Mouse (Mus musculus): ENCODE results near the gene Atp10b. TPM values are rescaled to one million over a fixed set of nuclear protein-coding genes. Genes with fewer than 3 reads are reported as not detected.

Atp10b gene
- polyA plus RNA-seq, 1 experiment from 2014 or later: 0.28 TPM

- DNase-seq (ENCODE audit: low spot score) (no peak), ATAC-seq (no peak)
- H3K9ac ChIP-seq (ENCODE audit: low read length): no peak overlapping the region
- 91% methylated on average over 1 of the region's 1 CpGs for WGBS
- no peaks in the 10 kb centered on the region for H3K36me3 ChIP-seq (ENCODE audit: control insufficient read depth, insufficient read depth, low read length)
- no peaks in the 10 kb centered on the region for H3K27me3 ChIP-seq (replicated peaks; ENCODE audit: control insufficient read depth, insufficient read depth, low read length)
- no peaks in the 10 kb centered on the region for H3K9me3 ChIP-seq (replicated peaks; ENCODE audit: control insufficient read depth, low read length)
- H3K4me1 ChIP-seq (ENCODE audit: control insufficient read depth, insufficient read depth, low read length): no peaks in the 10 kb centered on the region
- H3K4me2 ChIP-seq (ENCODE audit: low read length): no peak overlapping the region
- H3K27ac ChIP-seq (ENCODE audit: low read depth, low read length): no peak overlapping the region
- no peak overlapping the region for H3K4me3 ChIP-seq (ENCODE audit: low read depth, low read length)
Measured at GRCm38 (mm10) chr11:43148341-43148740, 1.3 kb upstream of the Atp10b start.

- no peak overlapping the region for H3K4me2 ChIP-seq (ENCODE audit: low read length)
- ATAC-seq (no peak), DNase-seq (ENCODE audit: low spot score) (no peak)
- H3K27ac ChIP-seq (ENCODE audit: low read depth, low read length): no peak overlapping the region
- no peaks in the 10 kb centered on the region for H3K9me3 ChIP-seq (replicated peaks; ENCODE audit: control insufficient read depth, low read length)
- no peaks in the 10 kb centered on the region for H3K27me3 ChIP-seq (replicated peaks; ENCODE audit: control insufficient read depth, insufficient read depth, low read length)
- no peaks in the 10 kb centered on the region for H3K4me1 ChIP-seq (ENCODE audit: control insufficient read depth, insufficient read depth, low read length)
- WGBS: 100% methylated on average over 1 of the region's 1 CpGs
- H3K4me3 ChIP-seq (ENCODE audit: low read depth, low read length): no peak overlapping the region
- no peak overlapping the region for H3K9ac ChIP-seq (ENCODE audit: low read length)
- H3K36me3 ChIP-seq (ENCODE audit: control insufficient read depth, insufficient read depth, low read length): no peaks in the 10 kb centered on the region
Measured at GRCm38 (mm10) chr11:43155004-43155403, 5.3 kb downstream of the Atp10b start.

GRCm38 (mm10) chr11:43155417-43155816 lies 5.7 kb downstream of the Atp10b start:
- H3K4me1 ChIP-seq (ENCODE audit: control insufficient read depth, insufficient read depth, low read length): no peaks in the 10 kb centered on the region
- no peak overlapping the region for H3K4me3 ChIP-seq (ENCODE audit: low read depth, low read length)
- ATAC-seq (no peak), DNase-seq (ENCODE audit: low spot score) (no peak)
- H3K27me3 ChIP-seq (replicated peaks; ENCODE audit: control insufficient read depth, insufficient read depth, low read length): no peaks in the 10 kb centered on the region
- WGBS: 84% methylated on average over 2 of the region's 2 CpGs
- H3K4me2 ChIP-seq (ENCODE audit: low read length): no peak overlapping the region
- H3K27ac ChIP-seq (ENCODE audit: low read depth, low read length): no peak overlapping the region
- no peak overlapping the region for H3K9ac ChIP-seq (ENCODE audit: low read length)
- H3K9me3 ChIP-seq (replicated peaks; ENCODE audit: control insufficient read depth, low read length): no peaks in the 10 kb centered on the region
- H3K36me3 ChIP-seq (ENCODE audit: control insufficient read depth, insufficient read depth, low read length): no peaks in the 10 kb centered on the region

- Histone ChIP-seq H3K9me3 (replicated peaks; ENCODE audit: control insufficient read depth, low read length) (no peaks in the 10 kb centered on the region), H3K4me1 (ENCODE audit: control insufficient read depth, insufficient read depth, low read length) (no peaks in the 10 kb centered on the region), H3K4me3 (ENCODE audit: low read depth, low read length) (no peak overlapping the region), H3K27ac (ENCODE audit: low read depth, low read length) (no peak overlapping the region), H3K4me2 (ENCODE audit: low read length) (no peak overlapping the region), H3K27me3 (replicated peaks; ENCODE audit: control insufficient read depth, insufficient read depth, low read length) (no peaks in the 10 kb centered on the region), H3K36me3 (ENCODE audit: control insufficient read depth, insufficient read depth, low read length) (no peaks in the 10 kb centered on the region), H3K9ac (ENCODE audit: low read length) (no peak overlapping the region)
- 30% methylated on average over 1 of the region's 1 CpGs for WGBS
- DNase-seq (ENCODE audit: low spot score): no peak
- no peak for ATAC-seq
Measured at GRCm38 (mm10) chr11:43158814-43159213, 9.1 kb downstream of the Atp10b start.

GRCm38 (mm10) chr11:43160188-43160942 lies 10.7 kb downstream of the Atp10b start:
- no peak overlapping the region for H3K4me2 ChIP-seq (ENCODE audit: low read length)
- H3K9me3 ChIP-seq (replicated peaks; ENCODE audit: control insufficient read depth, low read length): no peaks in the 10 kb centered on the region
- H3K27ac ChIP-seq (ENCODE audit: low read depth, low read length): no peak overlapping the region
- 83% methylated on average over 9 of the region's 9 CpGs for WGBS
- no peaks in the 10 kb centered on the region for H3K36me3 ChIP-seq (ENCODE audit: control insufficient read depth, insufficient read depth, low read length)
- ATAC-seq: no peak
- no peaks in the 10 kb centered on the region for H3K27me3 ChIP-seq (replicated peaks; ENCODE audit: control insufficient read depth, insufficient read depth, low read length)
- DNase-seq (ENCODE audit: low spot score): no peak
- no peaks in the 10 kb centered on the region for H3K4me1 ChIP-seq (ENCODE audit: control insufficient read depth, insufficient read depth, low read length)
- H3K4me3 ChIP-seq (ENCODE audit: low read depth, low read length): no peak overlapping the region
- H3K9ac ChIP-seq (ENCODE audit: low read length): no peak overlapping the region

GRCm38 (mm10) chr11:43170601-43171000 lies 20.9 kb downstream of the Atp10b start:
- no peak overlapping the region for H3K9ac ChIP-seq (ENCODE audit: low read length)
- DNase-seq (ENCODE audit: low spot score): no peak
- no peaks in the 10 kb centered on the region for H3K4me1 ChIP-seq (ENCODE audit: control insufficient read depth, insufficient read depth, low read length)
- no peaks in the 10 kb centered on the region for H3K27me3 ChIP-seq (replicated peaks; ENCODE audit: control insufficient read depth, insufficient read depth, low read length)
- no peak overlapping the region for H3K4me3 ChIP-seq (ENCODE audit: low read depth, low read length)
- no peak overlapping the region for H3K27ac ChIP-seq (ENCODE audit: low read depth, low read length)
- ATAC-seq: no peak
- WGBS: 82% methylated on average over 2 of the region's 2 CpGs
- H3K4me2 ChIP-seq (ENCODE audit: low read length): no peak overlapping the region
- H3K36me3 ChIP-seq (ENCODE audit: control insufficient read depth, insufficient read depth, low read length): no peaks in the 10 kb centered on the region
- H3K9me3 ChIP-seq (replicated peaks; ENCODE audit: control insufficient read depth, low read length): no peaks in the 10 kb centered on the region

- H3K4me3 ChIP-seq (ENCODE audit: low read depth, low read length): no peak overlapping the region
- H3K27ac ChIP-seq (ENCODE audit: low read depth, low read length): no peak overlapping the region
- no peak overlapping the region for H3K9ac ChIP-seq (ENCODE audit: low read length)
- no peaks in the 10 kb centered on the region for H3K4me1 ChIP-seq (ENCODE audit: control insufficient read depth, insufficient read depth, low read length)
- DNase-seq (ENCODE audit: low spot score) (no peak), ATAC-seq (no peak)
- no peaks in the 10 kb centered on the region for H3K27me3 ChIP-seq (replicated peaks; ENCODE audit: control insufficient read depth, insufficient read depth, low read length)
- H3K36me3 ChIP-seq (ENCODE audit: control insufficient read depth, insufficient read depth, low read length): no peaks in the 10 kb centered on the region
- no peak overlapping the region for H3K4me2 ChIP-seq (ENCODE audit: low read length)
- no peaks in the 10 kb centered on the region for H3K9me3 ChIP-seq (replicated peaks; ENCODE audit: control insufficient read depth, low read length)
- WGBS: 83% methylated on average over 6 of the region's 6 CpGs
Measured at GRCm38 (mm10) chr11:43174359-43175116, 24.9 kb downstream of the Atp10b start.

GRCm38 (mm10) chr11:43182401-43182800 lies 32.7 kb downstream of the Atp10b start:
- 91% methylated on average over 2 of the region's 2 CpGs for WGBS
- ATAC-seq: no peak

GRCm38 (mm10) chr11:43182816-43183215 lies 33.1 kb downstream of the Atp10b start:
- H3K9ac ChIP-seq (ENCODE audit: low read length): no peak overlapping the region
- no peak overlapping the region for H3K4me2 ChIP-seq (ENCODE audit: low read length)
- H3K27ac ChIP-seq (ENCODE audit: low read depth, low read length): no peak overlapping the region
- no peaks in the 10 kb centered on the region for H3K27me3 ChIP-seq (replicated peaks; ENCODE audit: control insufficient read depth, insufficient read depth, low read length)
- WGBS: 82% methylated on average over 1 of the region's 1 CpGs
- DNase-seq (ENCODE audit: low spot score): no peak
- H3K4me3 ChIP-seq (ENCODE audit: low read depth, low read length): no peak overlapping the region
- no peaks in the 10 kb centered on the region for H3K4me1 ChIP-seq (ENCODE audit: control insufficient read depth, insufficient read depth, low read length)
- ATAC-seq: no peak
- no peaks in the 10 kb centered on the region for H3K36me3 ChIP-seq (ENCODE audit: control insufficient read depth, insufficient read depth, low read length)
- H3K9me3 ChIP-seq (replicated peaks; ENCODE audit: control insufficient read depth, low read length): no peaks in the 10 kb centered on the region

More at GRCm38 (mm10) chr11:43182401-43182800, 32.7 kb downstream of the Atp10b start:
- Histone ChIP-seq H3K9ac (ENCODE audit: low read length) (no peak overlapping the region), H3K36me3 (ENCODE audit: control insufficient read depth, insufficient read depth, low read length) (no peaks in the 10 kb centered on the region), H3K4me1 (ENCODE audit: control insufficient read depth, insufficient read depth, low read length) (no peaks in the 10 kb centered on the region), H3K9me3 (replicated peaks; ENCODE audit: control insufficient read depth, low read length) (no peaks in the 10 kb centered on the region), H3K4me3 (ENCODE audit: low read depth, low read length) (no peak overlapping the region), H3K4me2 (ENCODE audit: low read length) (no peak overlapping the region), H3K27ac (ENCODE audit: low read depth, low read length) (no peak overlapping the region), H3K27me3 (replicated peaks; ENCODE audit: control insufficient read depth, insufficient read depth, low read length) (no peaks in the 10 kb centered on the region)
- no peak for DNase-seq (ENCODE audit: low spot score)
